Mouse (Mus musculus): ENCODE results near the gene Ppp1ca. TPM values are rescaled to one million over a fixed set of nuclear protein-coding genes. Genes with fewer than 3 reads are reported as not detected.
A peak's percentile ranks its signal among the peaks of the same experiment; 100 is the strongest.

Gene Ppp1ca
- polyA plus RNA-seq, 1 experiment from 2014 or later, result 929 TPM

DNA sequence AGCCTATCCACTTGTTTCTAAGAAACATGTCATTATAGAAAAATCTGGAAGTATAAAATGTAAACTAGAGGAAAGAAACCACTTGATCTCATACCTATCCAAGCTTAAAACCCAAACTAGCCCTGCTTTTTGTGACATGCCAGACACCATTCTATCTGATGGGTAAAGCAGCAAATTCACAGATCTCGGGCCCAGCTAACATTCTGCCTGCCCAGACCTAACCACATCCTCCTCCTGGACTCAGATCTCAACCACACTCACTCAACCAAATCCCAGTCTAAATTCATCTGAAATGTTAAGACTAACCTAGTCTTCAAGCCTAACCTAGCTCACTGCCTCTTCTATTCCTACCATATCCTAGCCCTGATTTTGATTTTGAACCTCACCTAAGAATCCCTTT lies 26.9 kb downstream of the Ppp1ca start:
- WGBS, result 81% methylated on average over 1 of the region's 1 CpGs
- H3K27me3 ChIP-seq (ENCODE audit: control insufficient read depth, insufficient read depth, low read length), result peaks cover 32% of the 10 kb centered on the region
- no peaks in the 10 kb centered on the region for H3K9me3 ChIP-seq (ENCODE audit: control insufficient read depth, low read length)
- no peak overlapping the region for H3K4me3 ChIP-seq (ENCODE audit: low read depth, low read length)
- ATAC-seq (ENCODE audit: low FRiP score), result no peak
- H3K4me2 ChIP-seq, result no peak overlapping the region
- no peak overlapping the region for H3K9ac ChIP-seq (ENCODE audit: low read length)
- DNase-seq (ENCODE audit: low spot score, missing footprints), result no peak
- H3K4me1 ChIP-seq (ENCODE audit: control insufficient read depth, insufficient read depth, low read length), result peaks cover 16% of the 10 kb centered on the region
- no peak overlapping the region for H3K27ac ChIP-seq (ENCODE audit: low read depth, low read length)
- H3K36me3 ChIP-seq (ENCODE audit: control insufficient read depth, insufficient read depth, low read length), result no peaks in the 10 kb centered on the region

DNA sequence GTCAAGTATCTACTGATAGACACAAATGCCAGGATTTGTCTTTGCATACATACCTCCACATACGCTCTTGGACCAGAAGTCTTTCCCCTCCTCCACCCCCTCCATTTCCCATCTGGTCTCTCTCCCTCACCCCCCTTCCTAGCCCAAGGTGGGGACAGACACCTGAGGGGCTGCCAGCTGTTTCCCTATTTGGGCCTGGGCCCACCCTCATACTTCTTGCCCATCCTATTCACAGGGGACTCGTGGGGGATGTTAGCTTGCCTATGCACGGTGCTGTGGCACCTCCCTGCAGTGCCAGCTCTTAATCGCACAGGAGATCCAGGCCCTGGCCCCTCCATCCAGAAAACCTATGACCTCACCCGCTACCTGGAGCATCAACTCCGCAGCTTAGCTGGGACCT lies 28.1 kb downstream of the Ppp1ca start:
- H3K36me3 ChIP-seq (ENCODE audit: control insufficient read depth, insufficient read depth, low read length), result no peaks in the 10 kb centered on the region
- H3K9me3 ChIP-seq (ENCODE audit: control insufficient read depth, low read length), result no peaks in the 10 kb centered on the region
- peaks cover 4% of the 10 kb centered on the region for H3K4me1 ChIP-seq (ENCODE audit: control insufficient read depth, insufficient read depth, low read length)
- no peak overlapping the region for H3K27ac ChIP-seq (ENCODE audit: low read depth, low read length)
- no peak overlapping the region for H3K4me3 ChIP-seq (ENCODE audit: low read depth, low read length)
- no peak for DNase-seq (ENCODE audit: low spot score, missing footprints)
- peaks cover 21% of the 10 kb centered on the region for H3K27me3 ChIP-seq (ENCODE audit: control insufficient read depth, insufficient read depth, low read length)
- 80% methylated on average over 6 of the region's 6 CpGs for WGBS
- H3K4me2 ChIP-seq, result no peak overlapping the region
- ATAC-seq (ENCODE audit: low FRiP score), result no peak
- no peak overlapping the region for H3K9ac ChIP-seq (ENCODE audit: low read length)

DNA sequence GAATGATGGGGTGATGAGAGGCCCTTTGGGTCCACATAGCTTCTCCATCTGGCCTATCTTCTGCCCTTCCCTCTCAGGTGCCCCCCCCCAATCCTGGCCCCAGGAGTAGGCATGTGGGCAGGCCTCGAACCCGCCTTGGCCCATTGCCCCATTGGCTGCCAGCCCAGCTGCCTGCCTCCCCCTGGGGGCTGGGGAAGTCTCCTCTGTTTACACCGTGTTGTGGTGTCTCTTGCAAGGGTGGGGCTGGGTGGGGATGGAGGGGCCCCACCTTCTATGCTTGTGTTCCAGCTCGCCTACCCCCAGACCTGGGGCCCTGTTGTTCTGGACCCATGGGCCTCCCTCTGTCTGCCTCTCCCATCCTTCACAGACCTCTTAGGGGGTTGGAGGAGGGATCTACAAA lies 28.6 kb downstream of the Ppp1ca start:
- no peak overlapping the region for H3K4me3 ChIP-seq (ENCODE audit: low read depth, low read length)
- no peak for ATAC-seq (ENCODE audit: low FRiP score)

DNA sequence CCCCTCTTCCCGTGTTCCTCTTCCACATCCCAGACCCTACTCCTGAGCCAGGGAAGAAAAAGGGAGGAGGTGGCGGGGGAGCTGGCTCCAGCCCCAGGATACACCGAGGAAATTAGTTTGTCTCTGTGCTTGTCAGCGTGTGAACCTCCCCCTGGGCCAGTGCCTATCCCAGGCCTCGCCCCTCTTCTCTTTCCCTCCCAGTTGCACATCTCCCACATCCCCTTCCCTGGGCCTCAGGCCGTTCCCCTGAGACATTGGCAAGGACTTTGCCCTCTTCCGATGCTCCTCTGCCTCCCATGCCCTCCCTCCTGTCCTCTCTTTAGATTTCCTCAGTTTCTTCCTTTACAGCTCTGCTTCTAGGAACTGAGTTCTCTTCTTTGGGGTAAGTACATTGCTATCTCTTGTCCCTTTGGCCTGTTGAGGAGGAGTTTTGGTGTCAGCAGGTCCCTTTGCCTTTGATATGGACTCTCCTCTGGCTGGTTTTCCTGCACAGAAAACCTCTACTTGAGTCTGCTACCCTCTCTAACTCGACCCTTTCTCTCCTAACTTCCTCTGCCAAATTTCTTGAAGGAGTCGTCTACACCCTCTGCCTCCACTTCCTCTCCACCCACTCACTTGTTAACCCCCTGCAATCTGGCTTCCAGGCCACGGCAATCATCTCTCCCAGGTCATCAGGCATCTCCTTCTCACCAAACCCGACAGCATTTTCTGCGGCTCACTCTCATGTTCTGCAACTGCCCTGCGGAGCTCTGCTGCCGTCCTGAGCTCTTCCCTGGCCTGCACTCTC lies 29.3 kb downstream of the Ppp1ca start:
- DNase-seq (ENCODE audit: low spot score, missing footprints) (no peak), ATAC-seq (ENCODE audit: low FRiP score) (no peak)
- no peak overlapping the region for H3K4me2 ChIP-seq
- H3K27me3 ChIP-seq (ENCODE audit: control insufficient read depth, insufficient read depth, low read length), result peaks cover 10% of the 10 kb centered on the region
- H3K36me3 ChIP-seq (ENCODE audit: control insufficient read depth, insufficient read depth, low read length), result no peaks in the 10 kb centered on the region
- H3K9me3 ChIP-seq (ENCODE audit: control insufficient read depth, low read length), result no peaks in the 10 kb centered on the region
- no peak overlapping the region for H3K9ac ChIP-seq (ENCODE audit: low read length)
- no peak overlapping the region for H3K27ac ChIP-seq (ENCODE audit: low read depth, low read length)
- 0 out of 2 replicates have a peak, but pooled peaks cover 1% of the 10 kb centered on the region for H3K4me1 ChIP-seq (ENCODE audit: control insufficient read depth, insufficient read depth, low read length)
- 48% methylated on average over 14 of the region's 14 CpGs for WGBS
- no peak overlapping the region for H3K4me3 ChIP-seq (ENCODE audit: low read depth, low read length)

More for the DNA sequence above, 28.6 kb downstream of the Ppp1ca start:
- peaks cover 16% of the 10 kb centered on the region for H3K27me3 ChIP-seq (ENCODE audit: control insufficient read depth, insufficient read depth, low read length)
- 0 out of 2 replicates have a peak, but pooled peaks cover 2% of the 10 kb centered on the region for H3K4me1 ChIP-seq (ENCODE audit: control insufficient read depth, insufficient read depth, low read length)
- H3K36me3 ChIP-seq (ENCODE audit: control insufficient read depth, insufficient read depth, low read length), result no peaks in the 10 kb centered on the region
- H3K9ac ChIP-seq (ENCODE audit: low read length), result no peak overlapping the region
- DNase-seq (ENCODE audit: low spot score, missing footprints), result no peak
- H3K9me3 ChIP-seq (ENCODE audit: control insufficient read depth, low read length), result no peaks in the 10 kb centered on the region
- no peak overlapping the region for H3K27ac ChIP-seq (ENCODE audit: low read depth, low read length)
- H3K4me2 ChIP-seq, result no peak overlapping the region
- WGBS, result 49% methylated on average over 4 of the region's 4 CpGs

DNA sequence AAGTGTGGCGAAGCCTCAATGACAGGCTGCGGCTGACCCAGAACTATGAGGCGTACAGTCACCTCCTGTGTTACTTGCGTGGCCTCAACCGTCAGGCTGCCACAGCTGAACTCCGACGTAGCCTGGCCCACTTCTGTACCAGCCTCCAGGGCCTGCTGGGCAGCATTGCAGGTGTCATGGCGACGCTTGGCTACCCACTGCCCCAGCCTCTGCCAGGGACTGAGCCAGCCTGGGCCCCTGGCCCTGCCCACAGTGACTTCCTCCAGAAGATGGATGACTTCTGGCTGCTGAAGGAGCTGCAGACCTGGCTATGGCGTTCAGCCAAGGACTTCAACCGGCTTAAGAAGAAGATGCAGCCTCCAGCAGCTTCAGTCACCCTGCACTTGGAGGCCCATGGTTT lies 30.3 kb downstream of the Ppp1ca start:
- H3K9me3 ChIP-seq (ENCODE audit: control insufficient read depth, low read length), result no peaks in the 10 kb centered on the region
- H3K27ac ChIP-seq (ENCODE audit: low read depth, low read length), result no peak overlapping the region
- no peak overlapping the region for H3K4me2 ChIP-seq
- no peak overlapping the region for H3K4me3 ChIP-seq (ENCODE audit: low read depth, low read length)
- no peaks in the 10 kb centered on the region for H3K36me3 ChIP-seq (ENCODE audit: control insufficient read depth, insufficient read depth, low read length)
- no peaks in the 10 kb centered on the region; the same call in 1 of the 2 replicates for H3K27me3 ChIP-seq (ENCODE audit: control insufficient read depth, insufficient read depth, low read length)
- H3K4me1 ChIP-seq (ENCODE audit: control insufficient read depth, insufficient read depth, low read length), result no peaks in the 10 kb centered on the region
- no peak overlapping the region for H3K9ac ChIP-seq (ENCODE audit: low read length)
- WGBS, result 88% methylated on average over 11 of the region's 11 CpGs
- DNase-seq (ENCODE audit: low spot score, missing footprints), result peak; percentile 37
- ATAC-seq (ENCODE audit: low FRiP score), result no peak

DNA sequence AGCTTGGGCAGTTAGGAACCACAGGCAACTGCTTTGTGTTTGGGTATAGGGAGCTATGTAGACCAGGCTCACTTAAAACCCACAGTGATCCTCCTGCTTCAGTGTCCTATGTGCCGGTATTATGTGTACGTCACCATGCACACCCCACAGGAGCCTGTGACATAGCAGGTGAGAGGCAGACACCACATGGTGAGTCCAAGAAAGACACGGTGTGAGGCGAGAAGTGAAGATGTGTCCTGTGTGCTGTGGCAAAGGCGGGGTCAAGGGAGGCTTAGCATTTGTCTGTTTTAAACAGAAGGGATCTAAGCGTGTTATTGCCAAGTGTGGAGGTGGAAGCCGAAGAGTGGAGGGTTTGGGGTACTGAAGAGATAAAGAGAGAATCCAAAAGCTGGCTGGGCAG lies 34.9 kb downstream of the Ppp1ca start:
- H3K4me2 ChIP-seq, result no peak overlapping the region
- H3K9me3 ChIP-seq (ENCODE audit: control insufficient read depth, low read length), result no peaks in the 10 kb centered on the region
- H3K36me3 ChIP-seq (ENCODE audit: control insufficient read depth, insufficient read depth, low read length), result no peaks in the 10 kb centered on the region
- ATAC-seq (ENCODE audit: low FRiP score) (no peak), DNase-seq (ENCODE audit: low spot score, missing footprints) (peak; percentile 1)
- H3K27me3 ChIP-seq (ENCODE audit: control insufficient read depth, insufficient read depth, low read length), result peaks cover 3% of the 10 kb centered on the region; the same call in 1 of the 2 replicates
- peaks cover 4% of the 10 kb centered on the region for H3K4me1 ChIP-seq (ENCODE audit: control insufficient read depth, insufficient read depth, low read length)
- WGBS, result 91% methylated on average over 7 of the region's 7 CpGs
- H3K27ac ChIP-seq (ENCODE audit: low read depth, low read length), result no peak overlapping the region
- no peak overlapping the region for H3K9ac ChIP-seq (ENCODE audit: low read length)
- H3K4me3 ChIP-seq (ENCODE audit: low read depth, low read length), result no peak overlapping the region

DNA sequence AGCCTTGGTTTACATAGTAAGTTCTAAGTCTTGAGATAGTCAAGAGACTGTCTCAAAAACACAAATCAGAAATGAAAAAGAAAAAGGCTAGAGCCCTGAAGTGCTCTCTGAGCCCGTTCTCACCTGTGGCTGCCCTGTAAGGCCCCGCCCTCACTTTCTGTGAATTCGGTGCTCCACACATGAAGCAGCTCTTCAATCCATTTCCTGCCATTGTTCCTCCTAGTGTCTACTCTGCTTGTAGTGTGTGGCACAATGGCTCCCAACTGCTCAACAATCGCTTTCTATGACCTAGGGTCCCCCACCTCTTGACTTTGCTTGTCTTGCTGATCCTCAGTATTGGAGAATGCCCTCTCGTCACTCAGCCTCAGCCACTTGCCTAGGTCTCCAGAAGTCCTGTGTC lies 35.6 kb downstream of the Ppp1ca start:
- Histone ChIP-seq H3K4me2 (no peak overlapping the region), H3K9me3 (ENCODE audit: control insufficient read depth, low read length) (no peaks in the 10 kb centered on the region), H3K9ac (ENCODE audit: low read length) (no peak overlapping the region), H3K27ac (ENCODE audit: low read depth, low read length) (no peak overlapping the region), H3K4me3 (ENCODE audit: low read depth, low read length) (no peak overlapping the region), H3K27me3 (ENCODE audit: control insufficient read depth, insufficient read depth, low read length) (peaks cover 3% of the 10 kb centered on the region; the same call in 1 of the 2 replicates), H3K4me1 (ENCODE audit: control insufficient read depth, insufficient read depth, low read length) (peaks cover 7% of the 10 kb centered on the region), H3K36me3 (ENCODE audit: control insufficient read depth, insufficient read depth, low read length) (no peaks in the 10 kb centered on the region)
- ATAC-seq (ENCODE audit: low FRiP score) (no peak), DNase-seq (ENCODE audit: low spot score, missing footprints) (no peak)
- WGBS, result 71% methylated on average over 5 of the region's 5 CpGs

DNA sequence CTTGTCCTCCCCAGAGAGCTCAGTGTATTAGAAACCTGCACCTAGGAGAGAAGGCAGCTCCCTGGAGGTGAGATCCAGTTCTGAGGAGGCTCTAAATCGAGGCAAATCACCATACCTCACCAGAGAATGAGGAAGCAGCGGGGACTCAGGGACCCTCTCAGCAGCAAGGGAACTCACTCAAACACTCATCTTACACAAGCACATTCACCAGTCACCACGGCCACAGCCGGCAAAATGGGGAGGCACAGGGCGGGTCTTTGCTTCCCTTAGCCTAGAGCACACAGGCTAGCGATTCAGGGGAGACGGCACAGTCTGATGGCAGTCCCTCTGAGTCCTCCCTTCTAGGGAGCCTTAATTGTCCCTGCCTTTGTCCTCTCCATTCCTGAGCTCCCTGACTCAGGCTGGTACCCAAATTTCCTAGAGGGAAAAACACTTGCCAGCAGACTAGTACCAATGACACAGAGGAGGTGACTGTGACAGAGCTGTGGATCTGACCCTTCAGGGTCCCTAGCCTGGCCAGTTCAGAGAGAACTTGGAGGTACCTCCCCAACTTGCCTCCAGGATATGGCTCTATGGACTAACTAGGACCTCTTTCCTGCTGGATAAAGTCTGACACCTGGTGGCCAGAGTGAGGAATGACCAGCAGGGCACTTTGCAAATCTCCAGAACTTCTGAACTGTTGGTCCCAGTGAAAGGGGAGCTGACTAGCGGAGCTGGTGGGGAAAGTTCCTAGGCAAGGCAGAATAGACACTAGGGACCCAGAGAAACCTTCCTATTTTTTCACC lies 36.2 kb downstream of the Ppp1ca start:
- peak; percentile 97 for DNase-seq (ENCODE audit: low spot score, missing footprints)
- no peak overlapping the region for H3K4me3 ChIP-seq (ENCODE audit: low read depth, low read length)
- 20% methylated on average over 8 of the region's 8 CpGs for WGBS
- H3K4me2 ChIP-seq, result no peak overlapping the region
- H3K9me3 ChIP-seq (ENCODE audit: control insufficient read depth, low read length), result no peaks in the 10 kb centered on the region
- H3K4me1 ChIP-seq (ENCODE audit: control insufficient read depth, insufficient read depth, low read length), result peaks cover 9% of the 10 kb centered on the region
- peaks cover 3% of the 10 kb centered on the region; the same call in 1 of the 2 replicates for H3K27me3 ChIP-seq (ENCODE audit: control insufficient read depth, insufficient read depth, low read length)
- ATAC-seq (ENCODE audit: low FRiP score), result 0 out of 2 replicates have a peak, but pooled peaks have one; percentile 18
- H3K9ac ChIP-seq (ENCODE audit: low read length), result no peak overlapping the region
- H3K36me3 ChIP-seq (ENCODE audit: control insufficient read depth, insufficient read depth, low read length), result no peaks in the 10 kb centered on the region
- H3K27ac ChIP-seq (ENCODE audit: low read depth, low read length), result no peak overlapping the region

DNA sequence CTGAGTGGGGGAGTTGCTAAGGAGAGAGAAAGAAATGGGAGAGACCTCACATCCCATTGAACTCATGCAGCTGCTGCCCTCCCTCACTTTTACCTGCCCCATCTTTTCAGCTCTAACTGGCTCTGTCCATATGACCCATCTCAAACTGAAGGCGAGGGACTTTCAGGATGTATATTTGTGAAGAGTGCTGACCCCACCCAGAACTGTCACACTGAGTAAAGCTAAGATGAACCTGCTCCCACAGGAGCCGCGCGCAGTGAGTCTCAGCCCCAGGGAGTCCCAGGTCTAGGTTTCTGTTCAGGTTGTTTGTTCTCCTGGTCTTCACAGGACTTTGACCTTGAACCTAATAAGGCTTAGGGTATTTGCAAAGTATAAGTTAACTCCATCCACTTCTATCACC lies 37.0 kb downstream of the Ppp1ca start:
- no peak overlapping the region for H3K27ac ChIP-seq (ENCODE audit: low read depth, low read length)
- peaks cover 3% of the 10 kb centered on the region; the same call in 1 of the 2 replicates for H3K27me3 ChIP-seq (ENCODE audit: control insufficient read depth, insufficient read depth, low read length)
- peaks cover 9% of the 10 kb centered on the region for H3K4me1 ChIP-seq (ENCODE audit: control insufficient read depth, insufficient read depth, low read length)
- DNase-seq (ENCODE audit: low spot score, missing footprints), result peak; percentile 64
- no peaks in the 10 kb centered on the region for H3K9me3 ChIP-seq (ENCODE audit: control insufficient read depth, low read length)
- no peak overlapping the region for H3K4me2 ChIP-seq
- H3K4me3 ChIP-seq (ENCODE audit: low read depth, low read length), result no peak overlapping the region
- no peaks in the 10 kb centered on the region for H3K36me3 ChIP-seq (ENCODE audit: control insufficient read depth, insufficient read depth, low read length)
- H3K9ac ChIP-seq (ENCODE audit: low read length), result no peak overlapping the region
- ATAC-seq (ENCODE audit: low FRiP score), result no peak
- WGBS, result 78% methylated on average over 4 of the region's 4 CpGs
